Comparison of ENCODE assay signal across 8 mouse cellular contexts in genomic region chr19:5893282-5894001, GRCm38 (mm10). TPM values are rescaled to one million over a fixed set of nuclear protein-coding genes. Genes with fewer than 3 reads are reported as not detected.
DNase-seq lines count a peak whose midpoint lies in the region; ATAC-seq and TF ChIP-seq lines count a peak whose summit lies in the region.

No protein-coding gene starts in this region.

- no peak for DNase-seq in lung, adult 2 months
- DNase-seq in lung, adult 18-20 months = no peak
- no peak for DNase-seq in left cerebral cortex, adult 8-10 months (ENCODE audit: low spot score in 2 of 2)
- DNase-seq in lung, postnatal 36 days = no peak
- no peak for DNase-seq in cerebellum, postnatal 4 days (ENCODE audit: low spot score in 2 of 2)

- no peaks in the 10 kb centered on the region for H3K9me3 ChIP-seq in intestine, embryonic 15.5 days
- no peaks in the 10 kb centered on the region for H3K9me3 ChIP-seq in neural tube, embryonic 13.5 days

- ATAC-seq in intestine, embryonic 15.5 days = peak; percentile 54
- peak; percentile 60 for ATAC-seq in neural tube, embryonic 13.5 days (ENCODE audit: low read depth)

- TF ChIP-seq CTCF in lung, adult 2 months (IDR thresholded peaks at IDR 0.05; ENCODE audit: insufficient read depth, low read length) = no peak
- no peak for TF ChIP-seq CTCF in embryonic fibroblast, embryonic 13.5 days (IDR thresholded peaks at IDR 0.05; ENCODE audit: borderline replicate concordance, insufficient read depth, low read length)

- TF ChIP-seq POLR2A in lung, adult 2 months (IDR thresholded peaks at IDR 0.05; ENCODE audit: borderline replicate concordance, extremely low read depth, low read depth, low read length) = no peak
- TF ChIP-seq POLR2A in embryonic fibroblast, embryonic 13.5 days (IDR thresholded peaks at IDR 0.05; ENCODE audit: low read depth, low read length) = no peak

- H3K4me2 ChIP-seq in intestine, embryonic 15.5 days (replicated peaks) = peak overlapping the region; percentile 95
- H3K4me2 ChIP-seq in neural tube, embryonic 13.5 days = peak overlapping the region; percentile 82

- no peaks in the 10 kb centered on the region; the same call in 1 of the 2 replicates for H3K4me1 ChIP-seq in lung, adult 2 months (ENCODE audit: control insufficient read depth, insufficient read depth, low read length)
- H3K4me1 ChIP-seq in embryonic fibroblast, embryonic 13.5 days (ENCODE audit: control insufficient read depth, insufficient read depth, low read length) = peaks cover 3% of the 10 kb centered on the region; the same call in 1 of the 2 replicates
- peaks cover 6% of the 10 kb centered on the region; the same call in 1 of the 2 replicates for H3K4me1 ChIP-seq in intestine, embryonic 15.5 days (replicated peaks)
- peaks cover 30% of the 10 kb centered on the region for H3K4me1 ChIP-seq in neural tube, embryonic 13.5 days (replicated peaks)

- H3K27ac ChIP-seq in embryonic fibroblast, embryonic 13.5 days (ENCODE audit: insufficient read depth, low read length) = no peak overlapping the region
- H3K27ac ChIP-seq in intestine, embryonic 15.5 days = peak overlapping the region; percentile 62; the same call in 1 of the 2 replicates
- H3K27ac ChIP-seq in neural tube, embryonic 13.5 days (replicated peaks) = peak overlapping the region; percentile 86

- peak overlapping the region; percentile 82 for H3K9ac ChIP-seq in intestine, embryonic 15.5 days
- H3K9ac ChIP-seq in neural tube, embryonic 13.5 days = peak overlapping the region; percentile 96

- H3K27me3 ChIP-seq in intestine, embryonic 15.5 days (replicated peaks) = no peaks in the 10 kb centered on the region
- no peaks in the 10 kb centered on the region for H3K27me3 ChIP-seq in neural tube, embryonic 13.5 days

- WGBS in lung, adult 2 months = 9% methylated on average over 28 of the region's 31 CpGs
- WGBS in intestine, embryonic 15.5 days = 10% methylated on average over 29 of the region's 31 CpGs
- 6% methylated on average over 30 of the region's 31 CpGs for WGBS in neural tube, embryonic 13.5 days

- H3K4me3 ChIP-seq in lung, adult 2 months (replicated peaks; ENCODE audit: extremely low read depth, low read depth, low read length) = peak overlapping the region; percentile 68
- H3K4me3 ChIP-seq in embryonic fibroblast, embryonic 13.5 days (ENCODE audit: insufficient read depth, low read length) = peak overlapping the region; percentile 16
- peak overlapping the region; percentile 62 for H3K4me3 ChIP-seq in intestine, embryonic 15.5 days (replicated peaks)
- H3K4me3 ChIP-seq in neural tube, embryonic 13.5 days = peak overlapping the region; percentile 69

- peaks cover 9% of the 10 kb centered on the region for H3K36me3 ChIP-seq in intestine, embryonic 15.5 days
- peaks cover 47% of the 10 kb centered on the region for H3K36me3 ChIP-seq in neural tube, embryonic 13.5 days

RNA-seq across cellular contexts. Expression of gene Tigd3, which starts 0.5 kb away (rescaled TPM):
- polyA plus RNA-seq in lung, adult 2 months (2012; rRNA removed) = 1.1 and 1.2 TPM in 2 replicates
- polyA plus RNA-seq in embryonic fibroblast, embryonic 13.5 days (2011; ENCODE audit: insufficient read length, low read depth, missing spikeins) = 0.60 and 1.5 TPM in 2 replicates
- polyA plus RNA-seq in intestine, embryonic 15.5 days (2015; fragmentation: Nextera tagmentation; extraction: Ambion mirVana) = 1.9 and 2.7 TPM in 2 replicates
- 11.1 and 11.4 TPM in 2 replicates for polyA plus RNA-seq in neural tube, embryonic 13.5 days (2015; fragmentation: Nextera tagmentation; extraction: Ambion mirVana)
- 1 to 10 TPM; 3.9 to 5.6 (median 5.0) TPM for total RNA-seq in left cerebral cortex, adult 8-10 months (2022)

RNA-seq across cellular contexts. Expression of gene Slc25a45, which starts 15.8 kb away (rescaled TPM):
- 24.5 and 26.0 TPM in 2 replicates for polyA plus RNA-seq in lung, adult 2 months (2012; rRNA removed)
- polyA plus RNA-seq in embryonic fibroblast, embryonic 13.5 days (2011; ENCODE audit: insufficient read length, low read depth, missing spikeins) = 1.3 and 3.5 TPM in 2 replicates
- polyA plus RNA-seq in intestine, embryonic 15.5 days (2015; fragmentation: Nextera tagmentation; extraction: Ambion mirVana) = 3.5 and 4.2 TPM in 2 replicates
- 1.6 and 2.3 TPM in 2 replicates for polyA plus RNA-seq in neural tube, embryonic 13.5 days (2015; fragmentation: Nextera tagmentation; extraction: Ambion mirVana)
- total RNA-seq in left cerebral cortex, adult 8-10 months (2022) = 1 to 10 TPM; 3.2 to 5.1 (median 4.1) TPM

RNA-seq across cellular contexts. Expression of gene Frmd8, which starts 18.4 kb away (rescaled TPM):
- 32.1 and 37.8 TPM in 2 replicates for polyA plus RNA-seq in lung, adult 2 months (2012; rRNA removed)
- polyA plus RNA-seq in embryonic fibroblast, embryonic 13.5 days (2011; ENCODE audit: insufficient read length, low read depth, missing spikeins) = 24.9 and 35.7 TPM in 2 replicates
- 26.9 and 28.0 TPM in 2 replicates for polyA plus RNA-seq in intestine, embryonic 15.5 days (2015; fragmentation: Nextera tagmentation; extraction: Ambion mirVana)
- 21.1 and 23.3 TPM in 2 replicates for polyA plus RNA-seq in neural tube, embryonic 13.5 days (2015; fragmentation: Nextera tagmentation; extraction: Ambion mirVana)
- 10 to 100 TPM; 12.1 to 19.9 (median 13.7) TPM for total RNA-seq in left cerebral cortex, adult 8-10 months (2022)

RNA-seq across cellular contexts. Expression of gene Dpf2, which starts 19.4 kb away (rescaled TPM):
- polyA plus RNA-seq in lung, adult 2 months (2012; rRNA removed) = 87.1 and 103 TPM in 2 replicates
- polyA plus RNA-seq in embryonic fibroblast, embryonic 13.5 days (2011; ENCODE audit: insufficient read length, low read depth, missing spikeins) = 94.7 and 135 TPM in 2 replicates
- 109 and 118 TPM in 2 replicates for polyA plus RNA-seq in intestine, embryonic 15.5 days (2015; fragmentation: Nextera tagmentation; extraction: Ambion mirVana)
- polyA plus RNA-seq in neural tube, embryonic 13.5 days (2015; fragmentation: Nextera tagmentation; extraction: Ambion mirVana) = 117 and 135 TPM in 2 replicates
- 10 to 100 TPM; 76.4 to 87.8 (median 81.6) TPM for total RNA-seq in left cerebral cortex, adult 8-10 months (2022)

RNA-seq across cellular contexts. Expression of gene Cdc42ep2, which starts 31.2 kb away (rescaled TPM):
- 22.2 and 24.1 TPM in 2 replicates for polyA plus RNA-seq in lung, adult 2 months (2012; rRNA removed)
- 10.4 and 12.1 TPM in 2 replicates for polyA plus RNA-seq in embryonic fibroblast, embryonic 13.5 days (2011; ENCODE audit: insufficient read length, low read depth, missing spikeins)
- 11.9 and 12.4 TPM in 2 replicates for polyA plus RNA-seq in intestine, embryonic 15.5 days (2015; fragmentation: Nextera tagmentation; extraction: Ambion mirVana)
- 11.8 and 13.5 TPM in 2 replicates for polyA plus RNA-seq in neural tube, embryonic 13.5 days (2015; fragmentation: Nextera tagmentation; extraction: Ambion mirVana)
- total RNA-seq in left cerebral cortex, adult 8-10 months (2022) = 1 to 10 TPM; 6.1 to 7.4 (median 6.4) TPM

Comparison
In these comparisons a context has a peak if more than half of its experiments do, and no peak if none do; other contexts are left out.
1. H3K4me3 ChIP-seq: peak in every context shown above with its lines; median percentile 69 in neural tube, embryonic 13.5 days; 68 in lung, adult 2 months; 62 in intestine, embryonic 15.5 days; 16 in embryonic fibroblast, embryonic 13.5 days.